Mouse (Mus musculus) embryonic fibroblast, embryonic 13.5 days (primary cell): ENCODE measurements around the gene Ak5.

ENCODE experiments used
- CTCF ChIP-seq: IDR thresholded peaks from 2 replicates; pipeline ENCODE4 v1.5.1; 2011; ENCODE audit warnings: mild to moderate bottlenecking, control low read depth, low read length, moderate library complexity, borderline replicate concordance; ENCODE audit not compliant: insufficient read depth
- POLR2A ChIP-seq: IDR thresholded peaks from 2 replicates; pipeline ENCODE4 v1.6.1; 2011; ENCODE audit warnings: low read depth, mild to moderate bottlenecking, control low read depth, low read length, moderate library complexity

- no peak for TF ChIP-seq CTCF
- TF ChIP-seq POLR2A, result no peak
Measured at GRCm38 (mm10) chr3:152585581-152585980, 82.6 kb downstream of the Ak5 start.
